Comparison of ENCODE assay signal across 20 mouse cellular contexts in the genomic region with DNA sequence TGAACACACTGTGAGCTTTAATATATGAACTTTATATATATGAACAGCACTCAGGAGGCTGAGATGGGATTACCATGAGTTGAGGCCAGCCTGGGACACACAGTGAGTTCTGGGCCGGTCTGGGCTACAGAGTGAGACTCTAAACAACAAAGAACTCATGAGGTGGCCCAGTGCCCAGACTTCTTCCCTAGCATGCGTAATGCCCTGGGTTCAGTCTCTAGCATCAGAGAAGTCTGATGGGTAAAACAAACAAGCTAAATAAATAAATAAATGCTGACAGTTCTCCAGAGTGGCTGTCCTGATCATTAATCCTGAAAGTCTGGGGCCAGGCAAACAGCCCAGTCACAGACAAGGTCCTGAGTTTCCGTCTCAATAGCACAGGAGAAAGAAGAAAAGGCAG. TPM values are rescaled to one million over a fixed set of nuclear protein-coding genes. Genes with fewer than 3 reads are reported as not detected.
A peak's percentile ranks its signal among the peaks of the same experiment; 100 is the strongest.
DNase-seq lines count a peak whose midpoint lies in the region; ATAC-seq lines count a peak whose summit lies in the region.
"Had no signal": no experiment of that assay in that cellular context is flagged by ENCODE, and none has a peak within 500 bp of the region (broad histone marks: within the 10 kb centered on the region; RNA-seq: fewer than 3 reads in every experiment).

No protein-coding gene starts in this region.

- peak; percentile 64 for ATAC-seq in hindbrain, embryonic 16.5 days
- ATAC-seq in hindbrain, embryonic 14.5 days (ENCODE audit: low FRiP score): no peak
- ATAC-seq in lung, embryonic 15.5 days (ENCODE audit: borderline replicate concordance, extremely low read depth, low FRiP score, low TSS enrichment): peak; percentile 64; the same call in 1 of the 2 replicates

- H3K4me3 ChIP-seq in hindbrain, embryonic 16.5 days (ENCODE audit: low read length): no peak overlapping the region
- H3K4me3 ChIP-seq in hindbrain, embryonic 14.5 days (replicated peaks; ENCODE audit: low read length): no peak overlapping the region
- H3K4me3 ChIP-seq in lung, embryonic 15.5 days: no peak overlapping the region
- H3K4me3 ChIP-seq: embryonic facial prominence, embryonic 15.5 days; midbrain, embryonic 12.5 days had no signal

- WGBS in hindbrain, embryonic 16.5 days: 57% methylated on average over 3 of the region's 3 CpGs
- 68% methylated on average over 3 of the region's 3 CpGs for WGBS in hindbrain, embryonic 14.5 days
- WGBS in lung, embryonic 15.5 days: 49% methylated on average over 3 of the region's 3 CpGs

- H3K27ac ChIP-seq in hindbrain, embryonic 16.5 days (ENCODE audit: low read depth, low read length): no peak overlapping the region
- no peak overlapping the region for H3K27ac ChIP-seq in hindbrain, embryonic 14.5 days
- no peak overlapping the region for H3K27ac ChIP-seq in lung, embryonic 15.5 days
- H3K27ac ChIP-seq: embryonic facial prominence, embryonic 15.5 days; kidney, postnatal 0 days; midbrain, embryonic 12.5 days had no signal

- no peak overlapping the region for H3K9ac ChIP-seq in hindbrain, embryonic 16.5 days (ENCODE audit: low read depth, low read length)
- H3K9ac ChIP-seq in hindbrain, embryonic 14.5 days: no peak overlapping the region
- H3K9ac ChIP-seq in lung, embryonic 15.5 days: no peak overlapping the region
- H3K9ac ChIP-seq: embryonic facial prominence, embryonic 15.5 days; midbrain, embryonic 12.5 days had no signal

- H3K9me3 ChIP-seq in hindbrain, embryonic 16.5 days (ENCODE audit: control insufficient read depth, low read length): no peaks in the 10 kb centered on the region
- no peaks in the 10 kb centered on the region for H3K9me3 ChIP-seq in hindbrain, embryonic 14.5 days (ENCODE audit: control insufficient read depth, low read length)
- H3K9me3 ChIP-seq in lung, embryonic 15.5 days: no peaks in the 10 kb centered on the region
- H3K9me3 ChIP-seq: embryonic facial prominence, embryonic 15.5 days; midbrain, embryonic 12.5 days had no signal

- H3K4me2 ChIP-seq in hindbrain, embryonic 16.5 days (ENCODE audit: low read length): no peak overlapping the region
- H3K4me2 ChIP-seq in hindbrain, embryonic 14.5 days (replicated peaks): no peak overlapping the region
- no peak overlapping the region for H3K4me2 ChIP-seq in lung, embryonic 15.5 days
- H3K4me2 ChIP-seq: embryonic facial prominence, embryonic 15.5 days; midbrain, embryonic 12.5 days had no signal

- H3K4me1 ChIP-seq in hindbrain, embryonic 16.5 days (ENCODE audit: control insufficient read depth, insufficient read depth, low read depth, low read length): no peaks in the 10 kb centered on the region
- H3K4me1 ChIP-seq in hindbrain, embryonic 14.5 days (replicated peaks; ENCODE audit: control insufficient read depth, insufficient read depth, low read length): no peaks in the 10 kb centered on the region
- H3K4me1 ChIP-seq in lung, embryonic 15.5 days: 0 out of 2 replicates have a peak, but pooled peaks cover 3% of the 10 kb centered on the region
- H3K4me1 ChIP-seq: embryonic facial prominence, embryonic 15.5 days; midbrain, embryonic 12.5 days had no signal

- H3K27me3 ChIP-seq in hindbrain, embryonic 16.5 days (replicated peaks; ENCODE audit: control insufficient read depth, insufficient read depth, low read length): no peaks in the 10 kb centered on the region
- no peaks in the 10 kb centered on the region for H3K27me3 ChIP-seq in hindbrain, embryonic 14.5 days (ENCODE audit: control insufficient read depth, insufficient read depth, low read length)
- H3K27me3 ChIP-seq in lung, embryonic 15.5 days: no peaks in the 10 kb centered on the region
- H3K27me3 ChIP-seq: embryonic facial prominence, embryonic 15.5 days; midbrain, embryonic 12.5 days had no signal

- H3K36me3 ChIP-seq in hindbrain, embryonic 16.5 days (ENCODE audit: control insufficient read depth, insufficient read depth, low read length): no peaks in the 10 kb centered on the region
- H3K36me3 ChIP-seq in hindbrain, embryonic 14.5 days (replicated peaks; ENCODE audit: control insufficient read depth, insufficient read depth): no peaks in the 10 kb centered on the region
- no peaks in the 10 kb centered on the region for H3K36me3 ChIP-seq in lung, embryonic 15.5 days
- H3K36me3 ChIP-seq: embryonic facial prominence, embryonic 15.5 days; G1E; midbrain, embryonic 12.5 days had no signal

- no peak for DNase-seq in hindbrain, embryonic 14.5 days (ENCODE audit: low spot score)
- no peak for DNase-seq in lung, adult 18-20 months
- peak; percentile 48 to 54 for DNase-seq in right cerebral cortex, postnatal 10 days (ENCODE audit: low spot score in 2 of 2)
- DNase-seq in right cerebral cortex, postnatal 36 days (ENCODE audit: low spot score in 2 of 2): no peak
- no peak for DNase-seq in kidney, adult 11 months
- DNase-seq: cerebellum, adult 2 months; cerebellum, postnatal 36 days; gastrocnemius, postnatal 10 days; heart, adult 11 months; heart, postnatal 36 days; kidney, adult 18-20 months; liver; spleen, adult 18-20 months; thymus, postnatal 25 days had no signal

RNA-seq across cellular contexts. Expression of a gene that starts 25.4 kb away (rescaled TPM):
- polyA plus RNA-seq in hindbrain, embryonic 16.5 days (2015; fragmentation: Nextera tagmentation; extraction: Ambion mirVana): 7.4 and 8.1 TPM in 2 replicates
- polyA plus RNA-seq in hindbrain, embryonic 14.5 days (2014; fragmentation: Nextera tagmentation; extraction: Ambion mirVana): 7.5 and 7.6 TPM in 2 replicates
- 14.7 and 15.8 TPM in 2 replicates for polyA plus RNA-seq in lung, embryonic 15.5 days (2015; fragmentation: Nextera tagmentation; extraction: Ambion mirVana)

RNA-seq across cellular contexts. Expression of a gene that starts 50.4 kb away (rescaled TPM):
- polyA plus RNA-seq in hindbrain, embryonic 16.5 days (2015; fragmentation: Nextera tagmentation; extraction: Ambion mirVana): 148 TPM in 2 replicates
- polyA plus RNA-seq in hindbrain, embryonic 14.5 days (2014; fragmentation: Nextera tagmentation; extraction: Ambion mirVana): 133 and 167 TPM in 2 replicates
- polyA plus RNA-seq in lung, embryonic 15.5 days (2015; fragmentation: Nextera tagmentation; extraction: Ambion mirVana): 211 and 229 TPM in 2 replicates

Comparison
In these comparisons a context has a peak if more than half of its experiments do, and no peak if none do; other contexts are left out.
1. DNase-seq: peak in right cerebral cortex, postnatal 10 days (2 of 2); none in hindbrain, embryonic 14.5 days (single experiment), lung, adult 18-20 months (0 of 2), right cerebral cortex, postnatal 36 days (0 of 2) and kidney, adult 11 months (single experiment).